Mouse (Mus musculus): Measurements from ENCODE around the gene H2afj.

- TF ChIP-seq CTCF (conservative IDR thresholded peaks at IDR 0.05; ENCODE audit: insufficient read depth, insufficient read length, low read depth, low read length), result no peak
- TF ChIP-seq POLR2A (IDR thresholded peaks at IDR 0.05; ENCODE audit: low read depth, low read length), result no peak
Measured at GRCm38 (mm10) chr6:136854361-136854781, 46.3 kb downstream of the H2afj start.
